Mouse (Mus musculus) spleen, postnatal 4 days (tissue): ENCODE data around the gene Fbxw7.

Experiments used
- DNase-seq, 2 experiments: peaks; one replicate each; pipeline ENCODE4 v3.0.0; 2022; ENCODE audit warnings: low spot score in 2 of 2

Fbxw7 gene

GRCm38 (mm10) chr3:85024817-85025705 is 210.0 kb downstream of the Fbxw7 start:
- DNase-seq, result no peak
